In the genomic region with DNA sequence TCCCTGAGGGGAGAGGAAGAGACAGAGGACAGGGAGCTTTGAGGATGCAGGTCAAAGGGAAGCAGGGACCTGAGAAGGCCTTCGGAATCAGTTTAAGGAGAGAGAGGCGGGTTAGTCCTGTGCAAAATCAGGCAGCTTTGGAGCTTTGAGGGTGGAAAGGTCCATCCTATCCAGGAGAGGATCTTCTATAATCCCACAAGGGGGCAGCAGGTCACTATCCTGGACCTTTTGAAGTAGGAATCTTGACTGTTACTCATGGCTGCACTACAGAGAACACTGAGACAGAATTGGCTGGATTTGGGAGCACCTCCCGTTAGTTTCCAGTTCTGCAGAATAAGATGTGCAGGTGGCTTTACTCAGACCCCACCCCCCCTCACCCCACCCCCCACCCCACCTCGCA, we compare ENCODE assay signal across 10 mouse cellular contexts. TPM values are rescaled to one million over a fixed set of nuclear protein-coding genes. Genes with fewer than 3 reads are reported as not detected.
DNase-seq lines count a peak whose midpoint lies in the region; ATAC-seq and TF ChIP-seq lines count a peak whose summit lies in the region.
"Had no signal": no experiment of that assay in that cellular context is flagged by ENCODE, and none has a peak within 500 bp of the region (broad histone marks: within the 10 kb centered on the region; RNA-seq: fewer than 3 reads in every experiment).

No protein-coding gene starts in this region.

- H3K27ac ChIP-seq in kidney, postnatal 0 days, result no peak overlapping the region
- no peak overlapping the region for H3K27ac ChIP-seq in heart, embryonic 10.5 days
- H3K27ac ChIP-seq: liver, embryonic 13.5 days had no signal

- H3K9me3 ChIP-seq in kidney, postnatal 0 days (replicated peaks; ENCODE audit: low read length), result no peaks in the 10 kb centered on the region
- no peaks in the 10 kb centered on the region for H3K9me3 ChIP-seq in heart, embryonic 10.5 days
- H3K9me3 ChIP-seq: liver, embryonic 13.5 days had no signal

- H3K9ac ChIP-seq in kidney, postnatal 0 days (ENCODE audit: low read depth, low read length), result no peak overlapping the region
- H3K9ac ChIP-seq: liver, embryonic 13.5 days had no signal

- DNase-seq in kidney, postnatal 0 days (ENCODE audit: low spot score), result peak; percentile 87
- no peak for DNase-seq in kidney, adult 18-20 months
- DNase-seq in MN1 (ENCODE audit: low spot score), result peak; percentile 88
- DNase-seq in embryo, embryonic 10 days (ENCODE audit: low spot score), result peak; percentile 76
- DNase-seq in mesoderm, embryonic 11.5 days (ENCODE audit: low read depth, low spot score), result peak; percentile 59
- no peak for DNase-seq in left cerebral cortex, adult 9 months (ENCODE audit: low spot score in 2 of 2)
- no peak for DNase-seq in heart, embryonic 10.5 days (ENCODE audit: low spot score)
- no peak for DNase-seq in thymus, postnatal 14 days
- DNase-seq: liver, embryonic 13.5 days had no signal

- peak; percentile 74 for TF ChIP-seq CTCF in kidney, postnatal 0 days (IDR thresholded peaks at IDR 0.05; ENCODE audit: low read depth)

- peaks cover 9% of the 10 kb centered on the region; the same call in 1 of the 2 replicates for H3K4me1 ChIP-seq in kidney, postnatal 0 days (replicated peaks; ENCODE audit: insufficient read depth, low read length)
- H3K4me1 ChIP-seq in heart, embryonic 10.5 days, result peaks cover 28% of the 10 kb centered on the region
- H3K4me1 ChIP-seq: liver, embryonic 13.5 days had no signal

- no peaks in the 10 kb centered on the region for H3K36me3 ChIP-seq in kidney, postnatal 0 days (ENCODE audit: insufficient read depth, low read length)
- peaks cover 19% of the 10 kb centered on the region for H3K36me3 ChIP-seq in heart, embryonic 10.5 days
- H3K36me3 ChIP-seq: liver, embryonic 13.5 days had no signal

- no peak overlapping the region for H3K4me3 ChIP-seq in kidney, postnatal 0 days (replicated peaks; ENCODE audit: low read depth, low read length)
- H3K4me3 ChIP-seq in heart, embryonic 10.5 days, result no peak overlapping the region
- H3K4me3 ChIP-seq: erythroblast, embryonic 14.5 days; liver, embryonic 13.5 days had no signal

- ATAC-seq in kidney, postnatal 0 days (replicated peaks; ENCODE audit: low FRiP score, low read depth), result no peak; the same call in 1 of the 2 replicates

- WGBS in kidney, postnatal 0 days, result 32% methylated on average over 4 of the region's 4 CpGs
- WGBS in heart, embryonic 10.5 days, result 43% methylated on average over 4 of the region's 4 CpGs

- H3K4me2 ChIP-seq in kidney, postnatal 0 days (ENCODE audit: low read length), result 0 out of 2 replicates have a peak overlapping the region, but pooled peaks have one; percentile 12
- H3K4me2 ChIP-seq: liver, embryonic 13.5 days had no signal

- no peaks in the 10 kb centered on the region for H3K27me3 ChIP-seq in kidney, postnatal 0 days (ENCODE audit: insufficient read depth, low read length)
- no peaks in the 10 kb centered on the region for H3K27me3 ChIP-seq in heart, embryonic 10.5 days (ENCODE audit: insufficient read depth, poor library complexity, severe bottlenecking)

RNA-seq across cellular contexts. Expression of a gene that starts 11.0 kb away (rescaled TPM):
- 1.3 and 1.4 TPM in 2 replicates for polyA plus RNA-seq in kidney, postnatal 0 days (2015; fragmentation: Nextera tagmentation; extraction: Ambion mirVana)
- polyA plus RNA-seq in heart, embryonic 10.5 days (2016; fragmentation: Nextera tagmentation; extraction: Ambion mirVana), result 1.8 and 2.4 TPM in 2 replicates
- polyA plus RNA-seq: erythroblast, embryonic 14.5 days had no signal

RNA-seq across cellular contexts. Expression of a gene that starts 11.9 kb away (rescaled TPM):
- 1.8 and 2.3 TPM in 2 replicates for polyA plus RNA-seq in kidney, postnatal 0 days (2015; fragmentation: Nextera tagmentation; extraction: Ambion mirVana)
- polyA plus RNA-seq in heart, embryonic 10.5 days (2016; fragmentation: Nextera tagmentation; extraction: Ambion mirVana), result 2.1 and 3.0 TPM in 2 replicates

RNA-seq across cellular contexts. Expression of a gene that starts 13.4 kb away (rescaled TPM):
- polyA plus RNA-seq in kidney, postnatal 0 days (2015; fragmentation: Nextera tagmentation; extraction: Ambion mirVana), result 0.31 and 0.33 TPM in 2 replicates
- 0.12 and 0.44 TPM in 2 replicates for polyA plus RNA-seq in heart, embryonic 10.5 days (2016; fragmentation: Nextera tagmentation; extraction: Ambion mirVana)
- polyA plus RNA-seq: erythroblast, embryonic 14.5 days had no signal

RNA-seq across cellular contexts. Expression of a gene that starts 33.5 kb away (rescaled TPM):
- 134 and 140 TPM in 2 replicates for polyA plus RNA-seq in kidney, postnatal 0 days (2015; fragmentation: Nextera tagmentation; extraction: Ambion mirVana)
- 99.6 and 101 TPM in 2 replicates for polyA plus RNA-seq in heart, embryonic 10.5 days (2016; fragmentation: Nextera tagmentation; extraction: Ambion mirVana)

RNA-seq across cellular contexts. Expression of a gene that starts 33.6 kb away (rescaled TPM):
- 5.2 and 5.6 TPM in 2 replicates for polyA plus RNA-seq in kidney, postnatal 0 days (2015; fragmentation: Nextera tagmentation; extraction: Ambion mirVana)
- 1.5 and 1.9 TPM in 2 replicates for polyA plus RNA-seq in heart, embryonic 10.5 days (2016; fragmentation: Nextera tagmentation; extraction: Ambion mirVana)

Comparison
In these comparisons a context has a peak if more than half of its experiments do, and no peak if none do; other contexts are left out.
1. DNase-seq: peak in kidney, postnatal 0 days (single experiment), MN1 (single experiment), embryo, embryonic 10 days (single experiment) and mesoderm, embryonic 11.5 days (single experiment); none in kidney, adult 18-20 months (single experiment), left cerebral cortex, adult 9 months (0 of 2), heart, embryonic 10.5 days (single experiment) and thymus, postnatal 14 days (single experiment).